Mouse (Mus musculus) cerebellum, adult 9-11 months (tissue): Measurements from ENCODE around the gene Ak1.

Experiments
- DNase-seq: peaks from one replicate; pipeline ENCODE4 v3.0.0; 2022

Ak1 gene

GRCm38 (mm10) chr2:32621517-32621859 lies at the start of gene Ak1:
Ak1 (plus strand) TSS chr2:32621758.
- peak; percentile 43 for DNase-seq

GRCm38 (mm10) chr2:32572196-32572595 lies 49.4 kb upstream of the Ak1 start:
- DNase-seq, result peak; percentile 57

- DNase-seq, result no peak
Measured at GRCm38 (mm10) chr2:32574497-32574896, 47.1 kb upstream of the Ak1 start, which contains the start of gene Pip5kl1. Pip5kl1 (plus strand) TSS chr2:32574797.

GRCm38 (mm10) chr2:32574901-32575585 lies 46.5 kb upstream of the Ak1 start:
- DNase-seq, result peak; percentile 80

- peak; percentile 84 for DNase-seq
Measured at GRCm38 (mm10) chr2:32575586-32576160, 45.9 kb upstream of the Ak1 start, which contains the start of gene 9430097D07Rik. 9430097D07Rik (minus strand) TSS chr2:32575684.

GRCm38 (mm10) chr2:32576532-32576931 lies 45.0 kb upstream of the Ak1 start:
- DNase-seq, result peak; percentile 50

- peak; percentile 71 for DNase-seq
Measured at GRCm38 (mm10) chr2:32578146-32579046, 43.2 kb upstream of the Ak1 start.

- DNase-seq, result peak; percentile 78
Measured at GRCm38 (mm10) chr2:32581450-32582095, 40.0 kb upstream of the Ak1 start.

GRCm38 (mm10) chr2:32582830-32583799 lies 38.4 kb upstream of the Ak1 start:
- peak; percentile 86 for DNase-seq

- peak; percentile 62 for DNase-seq
Measured at GRCm38 (mm10) chr2:32585149-32585714, 36.3 kb upstream of the Ak1 start.

GRCm38 (mm10) chr2:32586871-32587351 lies 34.6 kb upstream of the Ak1 start, which contains the start of gene St6galnac4:
St6galnac4 (plus strand) TSS chr2:32587095.
- peak; percentile 92 for DNase-seq

GRCm38 (mm10) chr2:32587731-32588321 lies 33.7 kb upstream of the Ak1 start:
- peak; percentile 68 for DNase-seq

GRCm38 (mm10) chr2:32589213-32589795 lies 32.3 kb upstream of the Ak1 start:
- peak; percentile 95 for DNase-seq

- peak; percentile 66 for DNase-seq
Measured at GRCm38 (mm10) chr2:32590224-32590623, 31.3 kb upstream of the Ak1 start.

GRCm38 (mm10) chr2:32591249-32591648 lies 30.3 kb upstream of the Ak1 start:
- DNase-seq, result peak; percentile 72

- peak; percentile 96 for DNase-seq
Measured at GRCm38 (mm10) chr2:32596725-32597124, 24.8 kb upstream of the Ak1 start.

GRCm38 (mm10) chr2:32597248-32597647 lies 24.3 kb upstream of the Ak1 start:
- peak; percentile 67 for DNase-seq

GRCm38 (mm10) chr2:32597699-32598098 lies 23.9 kb upstream of the Ak1 start:
- no peak for DNase-seq

GRCm38 (mm10) chr2:32598506-32598905 lies 23.1 kb upstream of the Ak1 start:
- peak; percentile 81 for DNase-seq

- no peak for DNase-seq
Measured at GRCm38 (mm10) chr2:32599409-32599808, 22.1 kb upstream of the Ak1 start, which contains the start of gene St6galnac6. St6galnac6 (plus strand) TSS chr2:32599709.
